Mouse (Mus musculus): ENCODE results near the gene Smim8.
"Not testable (repeated sequence)": the region's sequence is repeated elsewhere in the genome, so short reads cannot be mapped to it uniquely, and the experiment has no call there.

Smim8 gene

DNA sequence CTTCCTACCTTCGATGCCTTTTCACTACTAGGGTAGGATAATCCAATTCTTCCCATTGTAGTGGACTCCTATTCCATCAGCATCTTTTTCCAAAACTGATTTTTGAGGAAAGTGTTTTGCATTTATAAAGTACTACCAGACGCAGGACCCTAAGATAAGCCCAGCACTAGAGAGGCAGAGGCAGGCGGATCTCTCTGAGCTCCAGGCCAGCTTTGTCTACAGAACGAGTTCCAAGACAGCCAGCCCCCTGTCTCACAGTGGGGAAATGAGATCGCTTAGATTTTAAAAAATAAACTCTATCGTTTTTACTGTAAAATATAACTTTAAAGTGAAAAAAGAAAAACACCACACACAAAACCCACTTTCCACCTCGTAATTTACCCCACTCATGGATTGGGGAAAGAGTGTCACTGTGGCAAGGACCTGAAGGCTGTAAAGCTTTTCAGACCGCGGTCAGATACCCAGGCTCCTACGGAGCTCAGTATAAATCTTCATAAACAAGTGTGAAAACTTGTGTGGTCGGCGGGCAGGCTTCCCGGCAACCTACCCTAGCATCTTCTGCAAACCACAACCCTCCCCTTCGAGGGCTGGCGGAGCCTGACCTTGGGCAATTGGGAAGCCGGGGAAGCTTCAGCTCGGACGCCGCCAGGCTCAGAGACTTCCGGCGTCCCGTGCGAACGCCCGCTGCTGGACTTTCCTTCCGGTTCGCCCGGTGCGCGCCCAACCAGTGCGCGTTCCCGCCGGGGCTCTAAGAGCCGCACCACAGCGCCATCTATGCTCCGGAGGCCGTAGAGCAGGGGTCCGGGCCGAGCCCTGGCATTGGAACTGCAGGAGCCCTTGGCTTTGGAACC lies at the start of gene Smim8:
Gene Smim8, minus strand, starts transcription at position 747 of the 851 bp plus-strand sequence.
- peak; percentile 96 for DNase-seq (ENCODE audit: low read depth)

DNA sequence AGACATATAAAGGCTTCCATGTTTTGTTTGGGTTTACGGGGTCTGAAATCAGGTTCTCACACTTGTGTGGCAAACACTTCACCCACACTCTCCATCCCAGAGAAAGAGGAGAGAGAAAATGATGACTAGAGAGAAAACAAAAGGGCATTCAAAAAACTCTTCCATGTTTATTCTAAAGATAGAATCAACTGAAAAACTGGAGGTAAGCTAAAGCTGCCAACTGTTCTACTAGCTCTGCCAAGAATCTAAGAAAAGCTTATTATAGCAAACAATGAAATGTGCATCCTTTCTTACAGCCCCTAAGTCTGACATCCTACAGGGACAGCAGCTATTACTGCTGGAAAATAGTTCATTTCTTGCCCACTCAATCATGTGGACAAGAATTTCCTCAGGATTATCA lies 45.7 kb upstream of the Smim8 start:
- DNase-seq (ENCODE audit: low read depth) = no peak

DNA sequence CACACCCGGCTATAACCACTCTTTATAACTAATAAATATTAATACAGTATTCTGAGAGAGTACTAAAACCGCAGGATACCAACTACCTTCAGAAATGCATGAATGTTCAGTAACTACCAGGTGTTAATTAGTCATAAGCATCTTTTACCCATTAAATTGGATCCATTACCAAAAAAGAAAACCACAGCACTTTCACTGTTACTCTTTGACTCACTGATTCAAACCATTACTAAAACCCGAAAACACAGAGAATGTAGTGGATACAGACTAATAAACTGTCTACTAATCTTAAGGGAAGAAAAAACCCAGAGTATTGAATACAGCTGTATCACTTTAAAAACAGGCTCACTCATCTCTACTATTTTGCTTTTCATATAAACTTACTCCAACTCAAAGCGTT lies 41.7 kb upstream of the Smim8 start:
- DNase-seq (ENCODE audit: low read depth) = no peak

DNA sequence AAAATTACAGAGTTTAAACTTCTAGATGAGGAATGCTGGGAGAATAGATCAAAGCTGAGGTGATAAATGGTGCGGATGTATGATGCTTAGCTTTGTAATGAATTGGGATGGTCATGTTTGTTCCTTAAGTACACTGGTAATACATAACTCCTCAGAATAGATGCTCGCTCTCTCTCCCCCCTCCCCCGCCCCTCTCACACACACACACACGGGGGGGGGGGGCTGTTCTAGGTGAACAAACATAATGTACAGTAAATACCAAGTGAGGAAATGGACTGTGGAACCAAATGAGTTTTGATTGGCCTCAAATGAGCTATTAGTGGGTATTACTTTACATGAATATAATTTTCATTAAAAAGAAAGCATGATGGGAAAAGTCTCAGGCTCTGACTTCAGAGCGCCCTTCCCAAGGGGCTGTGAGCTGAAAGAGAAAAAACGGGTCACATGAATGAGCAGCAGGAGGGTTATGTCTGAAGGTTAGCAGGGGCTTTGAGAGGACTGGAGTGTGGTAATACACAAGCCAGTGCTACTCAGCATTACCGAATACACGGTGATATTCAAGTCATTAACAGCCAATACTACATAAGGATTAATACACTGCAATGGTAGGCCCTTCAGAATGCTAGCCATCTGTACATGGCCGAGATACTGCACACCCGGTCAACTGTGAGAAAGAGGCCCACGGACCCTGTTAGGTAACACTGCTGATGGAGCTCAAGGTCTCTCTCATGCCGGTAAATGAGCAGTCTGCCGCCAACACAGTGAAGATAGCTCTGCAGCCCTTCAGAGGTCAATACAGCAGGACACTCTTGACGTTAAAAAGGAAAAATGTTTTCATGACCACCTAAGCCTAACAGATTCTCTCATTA lies 23.2 kb upstream of the Smim8 start:
- no peak for DNase-seq (ENCODE audit: low read depth)

DNA sequence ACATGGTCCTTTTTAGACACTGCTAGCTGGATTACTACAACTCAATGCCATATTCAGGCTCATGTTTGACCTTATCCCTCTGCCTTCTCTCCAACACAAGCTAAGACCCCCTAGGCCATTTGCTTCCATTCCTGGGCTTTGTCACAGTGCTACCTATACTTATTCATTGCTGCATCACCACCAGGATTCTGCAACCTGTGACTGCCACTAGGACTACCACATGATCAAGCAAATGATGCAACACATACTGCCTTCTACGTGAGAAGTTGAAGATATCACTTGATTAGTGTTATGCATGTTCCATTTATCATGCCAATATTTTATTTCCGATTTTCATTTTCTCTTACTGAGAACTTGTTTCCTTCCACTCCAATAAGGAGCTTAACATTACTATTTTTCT lies 19.8 kb upstream of the Smim8 start:
- no peak for DNase-seq (ENCODE audit: low read depth)

DNA sequence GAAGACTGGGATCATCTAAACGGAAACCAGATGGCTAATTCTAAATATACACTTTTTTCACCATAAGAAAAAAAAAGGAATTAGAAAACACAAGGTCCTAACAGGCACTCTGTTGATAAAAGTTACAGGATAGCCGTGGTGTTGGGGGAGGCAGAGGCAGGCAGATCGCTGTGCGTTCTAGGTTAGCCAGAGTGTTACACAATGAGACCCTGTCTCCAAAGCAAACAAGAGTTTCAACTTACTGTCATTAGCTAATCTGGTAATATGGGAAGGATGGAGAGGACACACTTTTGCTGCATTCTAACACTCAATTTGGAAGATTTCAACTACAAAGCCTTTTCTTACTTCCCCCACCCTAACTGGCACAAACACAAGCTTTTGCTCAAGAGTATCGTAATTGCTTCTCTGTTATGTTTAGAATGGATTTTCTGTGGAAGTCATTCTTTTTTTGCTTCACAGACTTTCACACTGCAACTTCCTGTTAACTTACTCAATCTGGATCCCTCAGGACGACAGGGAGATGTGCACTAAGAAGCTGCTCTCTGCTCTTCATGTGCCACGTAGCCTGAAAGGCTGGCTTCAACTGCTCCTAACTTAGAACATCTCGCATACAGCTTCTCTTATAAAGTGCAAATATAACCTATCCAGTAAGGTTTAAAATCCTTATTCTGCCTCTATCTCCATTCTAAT lies 19.2 kb upstream of the Smim8 start:
- DNase-seq (ENCODE audit: low read depth) = no peak

DNA sequence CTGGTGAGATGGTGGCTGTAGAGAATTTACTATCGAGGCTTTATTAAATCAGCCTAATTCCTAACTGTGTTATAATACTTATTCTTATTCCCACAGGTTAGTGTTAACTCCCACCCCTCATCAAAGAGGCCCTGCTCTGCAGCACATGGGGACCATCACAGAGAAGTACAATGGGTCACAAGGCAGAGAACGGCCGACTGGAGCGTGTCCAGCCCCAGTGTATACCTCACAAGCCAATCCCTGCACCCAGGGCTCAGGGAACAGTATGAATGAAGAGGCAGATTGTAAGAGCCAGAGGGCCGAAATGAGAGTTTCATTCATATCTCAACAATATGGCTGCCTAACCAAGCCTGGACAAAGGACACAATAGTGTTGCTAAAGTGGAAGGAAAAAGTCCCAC lies 18.1 kb upstream of the Smim8 start:
- DNase-seq (ENCODE audit: low read depth) = no peak

DNA sequence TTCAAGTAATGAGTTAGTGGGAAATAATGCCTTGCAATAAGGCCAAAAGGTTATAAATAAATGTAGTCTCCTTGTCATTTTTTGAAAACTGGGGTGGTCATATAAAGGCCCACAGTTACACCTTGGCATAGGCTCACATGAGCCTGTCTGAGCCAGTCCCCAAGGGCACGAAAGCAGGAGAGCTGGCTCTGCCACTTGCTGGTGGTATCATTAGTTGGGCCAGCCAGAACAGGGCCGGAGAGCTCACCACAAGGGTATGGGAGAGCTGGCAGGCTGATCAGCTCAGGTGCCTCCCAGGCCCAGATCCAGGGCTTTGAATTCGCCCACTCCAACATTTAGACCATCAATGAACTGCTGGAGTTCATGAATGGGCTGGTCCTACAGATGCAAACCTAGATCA lies 8.3 kb upstream of the Smim8 start:
- no peak for DNase-seq (ENCODE audit: low read depth)

DNA sequence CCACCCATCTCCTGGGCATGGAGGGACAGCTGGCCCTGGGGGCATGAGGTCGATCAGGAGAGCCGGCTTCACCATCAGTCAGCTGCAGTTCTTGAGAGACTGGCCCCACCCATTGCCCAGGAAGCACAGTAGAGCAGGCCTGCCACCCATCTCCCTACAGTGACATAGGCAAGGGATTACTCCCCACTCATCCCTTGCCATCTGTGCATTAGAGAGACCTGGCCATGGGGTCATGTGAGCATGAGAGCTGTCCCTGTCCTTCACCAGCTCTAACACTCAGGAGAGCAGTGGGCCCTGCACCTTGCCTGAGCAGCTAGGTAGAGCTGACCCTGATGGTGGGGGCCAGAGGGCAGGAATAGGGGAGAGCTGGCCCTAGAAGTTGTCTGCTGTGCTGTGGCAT lies 7.4 kb upstream of the Smim8 start:
- no peak for DNase-seq (ENCODE audit: low read depth)

DNA sequence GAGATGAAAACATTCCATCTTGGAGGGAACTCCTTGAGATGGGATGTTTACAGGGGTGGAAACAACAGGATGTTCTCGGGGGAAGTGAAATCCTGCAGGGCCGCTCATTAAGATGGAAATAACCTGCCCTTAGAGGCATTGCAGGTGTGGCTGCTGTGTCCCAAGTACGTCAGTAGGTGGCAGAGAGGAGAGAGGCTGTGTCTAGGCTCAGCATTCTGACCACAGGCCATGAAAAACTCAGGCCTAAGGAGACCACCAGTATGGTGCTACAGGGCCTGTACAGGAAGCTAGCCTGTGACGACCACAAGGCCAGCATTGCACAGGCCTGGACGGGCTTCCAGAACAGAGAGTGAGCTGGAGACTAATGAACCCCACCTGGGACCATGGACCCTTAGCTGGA lies 6.6 kb upstream of the Smim8 start:
- DNase-seq (ENCODE audit: low read depth) = peak; percentile 32

DNA sequence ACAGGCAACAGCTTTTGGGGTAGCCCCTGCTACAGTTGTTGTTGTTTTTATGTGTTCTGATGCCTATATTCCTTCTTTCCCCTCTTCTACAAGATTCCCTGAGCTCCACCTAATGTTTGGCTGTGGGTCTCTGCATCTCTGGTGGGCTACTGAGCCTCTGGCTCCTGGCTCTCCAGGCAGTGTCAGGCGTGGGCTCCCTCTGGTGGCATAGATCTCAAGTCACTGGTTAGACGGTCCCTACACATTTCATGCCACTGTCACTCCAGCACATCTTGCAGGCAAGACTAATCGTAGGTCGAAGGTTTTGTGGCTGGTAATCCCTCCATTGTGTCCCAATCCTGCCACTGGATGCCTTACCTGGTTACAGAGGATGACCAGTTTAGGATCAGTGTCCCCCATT lies 4.5 kb upstream of the Smim8 start:
- peak; percentile 47 for DNase-seq (ENCODE audit: low read depth)

DNA sequence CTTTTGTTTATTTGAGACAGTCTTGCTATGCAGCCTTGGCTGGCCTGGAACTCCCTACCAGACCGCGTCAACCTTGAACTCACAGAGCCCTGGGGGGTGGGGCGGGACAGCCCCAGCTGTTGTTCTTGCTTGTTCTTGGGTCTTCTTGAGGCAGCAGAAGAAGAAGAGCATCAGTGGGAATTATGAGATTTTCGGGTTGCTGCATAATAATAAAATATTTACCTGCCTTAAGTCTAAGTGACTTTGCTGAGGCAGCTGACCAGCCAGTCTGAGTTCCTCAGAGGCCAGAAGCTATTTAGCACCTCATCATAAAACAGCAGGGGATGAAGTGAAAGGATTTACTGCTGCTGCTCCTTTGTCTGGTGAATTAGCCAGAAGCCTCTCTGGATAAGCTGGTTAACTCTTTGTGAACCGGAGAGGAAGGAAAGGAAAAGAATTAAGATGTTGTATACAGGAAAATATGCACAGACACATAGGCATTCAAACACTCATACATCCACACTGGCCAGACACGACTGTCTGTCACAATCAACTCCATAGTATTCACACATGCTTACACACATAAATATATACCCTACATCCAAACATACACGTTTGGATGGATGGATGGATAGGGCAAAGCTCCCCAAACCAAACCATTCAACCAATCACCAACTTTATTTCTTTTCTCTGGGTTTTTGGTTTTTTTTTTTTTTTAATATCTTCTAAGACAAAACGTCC lies 6.4 kb downstream of the Smim8 start:
- DNase-seq (ENCODE audit: low read depth) = no peak

DNA sequence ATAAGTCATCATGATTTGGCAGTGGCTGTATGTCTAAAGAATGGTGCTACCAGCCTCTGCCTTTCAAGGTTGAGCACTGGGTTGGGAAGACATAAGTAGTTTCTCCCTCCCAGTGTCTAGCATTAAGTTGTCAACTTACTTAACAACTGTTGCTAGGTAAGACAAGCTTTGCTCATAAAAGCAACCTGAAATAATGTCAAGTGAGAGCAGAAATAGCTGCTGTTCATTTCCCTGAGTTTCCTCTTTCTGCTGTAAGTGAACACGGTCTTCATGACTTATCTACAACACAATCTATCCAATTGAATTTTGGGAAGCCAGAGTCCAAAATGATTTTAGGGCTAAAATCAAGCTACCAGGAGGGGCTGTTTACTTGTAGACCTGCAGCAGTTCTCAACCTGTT lies 22.1 kb downstream of the Smim8 start, which contains the start of gene Gm136:
Gene Gm136, minus strand, starts transcription at position 101 of the 400 bp plus-strand sequence.
- no peak for DNase-seq (ENCODE audit: low read depth)

DNA sequence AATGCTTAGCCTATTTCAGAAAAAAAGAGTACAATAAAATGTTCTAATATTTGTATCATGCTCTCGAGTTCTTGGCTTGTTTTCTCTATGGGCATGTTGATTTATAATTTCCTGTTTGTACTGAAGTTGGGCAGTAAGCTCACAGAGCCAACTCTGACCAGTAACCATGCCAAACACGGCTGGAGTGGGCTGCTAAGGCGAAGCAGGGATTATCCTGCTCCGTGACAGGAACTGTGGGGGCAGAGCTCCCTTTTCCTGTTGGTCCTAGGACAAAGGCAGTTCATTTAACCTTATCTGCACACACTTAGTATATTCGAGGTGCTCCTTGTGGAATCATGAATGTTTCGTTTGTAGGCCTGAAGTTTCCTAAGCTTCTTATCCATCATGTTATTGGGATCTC lies 29.0 kb downstream of the Smim8 start:
- DNase-seq (ENCODE audit: low read depth) = no peak

DNA sequence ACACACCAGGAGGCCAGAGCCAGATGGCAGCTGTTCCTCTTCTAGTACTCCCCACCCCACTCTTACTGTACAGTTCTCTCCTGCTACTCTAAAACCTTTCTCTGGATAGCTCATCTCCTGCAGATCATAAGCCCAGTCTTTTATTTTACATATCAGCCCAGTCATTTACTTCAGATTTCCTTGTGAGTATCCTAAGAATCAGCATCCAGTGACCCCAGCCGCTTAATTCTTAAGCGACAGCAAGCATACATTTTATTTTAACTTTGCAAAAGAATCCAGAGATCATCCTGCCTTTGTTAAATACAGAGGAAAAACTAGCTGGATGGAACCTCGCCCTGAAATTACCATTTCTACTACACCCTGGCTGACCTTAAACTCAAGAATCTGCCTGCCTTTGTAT lies 43.8 kb downstream of the Smim8 start:
- no peak for DNase-seq (ENCODE audit: low read depth)

DNA sequence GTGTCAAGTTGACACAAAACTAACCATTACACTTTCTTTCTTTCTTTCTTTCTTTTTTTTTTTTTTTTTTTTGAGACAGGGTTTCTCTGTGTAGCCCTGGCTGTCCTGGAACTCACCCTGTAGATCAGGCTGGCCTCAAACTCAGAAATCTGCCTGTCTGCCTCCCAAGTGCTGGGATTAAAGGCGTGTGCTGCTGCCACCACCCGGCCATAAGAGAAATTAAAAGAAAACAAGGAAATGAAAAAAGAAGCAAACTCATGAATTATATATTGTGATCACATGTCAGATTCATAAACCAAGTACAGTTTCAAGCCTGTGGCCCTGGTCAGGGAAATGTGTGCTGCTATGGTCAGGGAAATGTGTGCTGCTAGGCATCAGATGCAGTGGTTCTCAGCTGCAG lies 44.8 kb downstream of the Smim8 start:
- DNase-seq (ENCODE audit: low read depth) = peak; percentile 17

DNA sequence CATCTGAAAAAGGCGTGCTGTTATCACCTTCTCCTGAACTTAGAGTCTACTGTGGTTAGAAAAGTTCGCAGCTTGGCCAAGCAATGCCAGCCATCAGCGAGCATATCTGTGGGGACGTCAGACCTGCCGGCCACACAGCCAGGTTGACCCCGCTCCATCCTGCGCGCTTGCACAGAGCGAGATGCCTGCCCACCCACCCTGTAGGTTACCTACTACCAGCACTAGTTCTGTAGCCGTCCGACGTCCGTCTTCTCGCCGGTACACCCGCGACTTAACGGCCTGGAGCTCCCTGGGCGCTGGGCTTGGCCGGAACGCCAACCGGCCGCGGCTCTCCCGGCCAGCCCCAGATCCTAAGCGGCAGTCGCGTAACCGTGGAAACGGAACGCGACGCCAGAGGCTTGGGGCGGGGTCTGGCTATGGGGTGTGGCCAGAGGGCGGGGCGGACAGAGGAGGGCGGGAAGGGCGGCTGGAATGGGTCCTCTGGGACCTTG lies 48.3 kb downstream of the Smim8 start, which contains the start of gene Cfap206:
Gene Cfap206, minus strand, starts transcription at position 356 of the 491 bp plus-strand sequence.
- DNase-seq (ENCODE audit: low read depth) = peak; percentile 43

DNA sequence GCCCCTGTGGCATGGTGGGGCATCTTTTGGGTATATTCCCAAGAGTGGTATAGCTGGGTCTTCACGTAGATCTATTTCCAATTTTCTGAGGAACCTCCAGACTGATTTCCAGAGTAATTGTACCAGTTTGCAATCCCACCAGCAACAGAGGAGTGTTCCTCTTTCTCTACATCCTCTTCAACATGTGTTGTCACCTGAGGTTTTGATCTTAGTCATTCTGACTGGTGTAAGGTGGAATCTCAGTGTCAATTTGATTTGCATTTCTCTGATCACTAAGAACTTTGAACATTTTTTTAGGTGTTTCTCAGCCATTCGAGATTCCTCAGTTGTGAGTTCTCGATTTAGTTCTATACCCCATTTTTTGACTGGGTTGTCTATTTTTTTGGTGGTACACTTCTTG lies 52.5 kb downstream of the Smim8 start:
- not testable (repeated sequence) for DNase-seq (ENCODE audit: low read depth)

DNA sequence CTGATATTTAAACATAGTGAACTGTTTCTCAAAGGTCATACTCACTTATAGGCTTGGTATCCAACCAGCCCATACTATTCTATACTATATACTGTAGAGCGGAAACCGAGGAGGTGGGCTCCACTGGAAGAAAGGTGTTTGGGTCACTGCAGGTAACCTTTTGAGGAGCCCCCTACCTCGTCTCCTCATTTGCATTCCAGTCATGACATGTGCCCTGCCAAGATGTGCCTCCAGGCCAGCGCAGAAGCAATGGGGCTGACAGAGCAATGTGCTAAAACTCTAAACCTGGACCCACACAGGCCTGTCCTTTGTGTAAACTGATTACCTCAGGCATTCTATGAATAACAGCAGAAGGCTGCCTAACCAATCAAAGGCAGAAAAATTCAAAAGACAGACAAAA lies 53.9 kb downstream of the Smim8 start:
- no peak for DNase-seq (ENCODE audit: low read depth)

DNA sequence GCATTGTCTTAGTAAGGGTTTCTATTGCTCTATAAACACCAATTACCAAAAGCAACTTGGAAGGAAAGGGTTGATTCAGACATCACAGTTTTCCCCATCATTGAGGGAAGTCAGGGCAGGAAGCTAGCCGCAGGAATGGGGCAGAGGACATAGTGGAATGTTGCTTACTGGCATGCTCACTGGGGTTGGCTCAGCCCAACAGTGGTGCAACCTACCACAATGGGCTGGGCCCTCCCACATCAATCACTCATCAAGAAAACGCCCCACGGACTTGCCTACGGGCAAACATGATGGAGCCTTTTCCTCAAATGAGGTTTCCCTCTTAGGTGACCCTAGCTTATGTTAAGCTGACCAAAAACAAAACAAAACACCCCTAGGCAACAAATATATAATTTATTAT lies 55.0 kb downstream of the Smim8 start:
- DNase-seq (ENCODE audit: low read depth) = no peak

DNA sequence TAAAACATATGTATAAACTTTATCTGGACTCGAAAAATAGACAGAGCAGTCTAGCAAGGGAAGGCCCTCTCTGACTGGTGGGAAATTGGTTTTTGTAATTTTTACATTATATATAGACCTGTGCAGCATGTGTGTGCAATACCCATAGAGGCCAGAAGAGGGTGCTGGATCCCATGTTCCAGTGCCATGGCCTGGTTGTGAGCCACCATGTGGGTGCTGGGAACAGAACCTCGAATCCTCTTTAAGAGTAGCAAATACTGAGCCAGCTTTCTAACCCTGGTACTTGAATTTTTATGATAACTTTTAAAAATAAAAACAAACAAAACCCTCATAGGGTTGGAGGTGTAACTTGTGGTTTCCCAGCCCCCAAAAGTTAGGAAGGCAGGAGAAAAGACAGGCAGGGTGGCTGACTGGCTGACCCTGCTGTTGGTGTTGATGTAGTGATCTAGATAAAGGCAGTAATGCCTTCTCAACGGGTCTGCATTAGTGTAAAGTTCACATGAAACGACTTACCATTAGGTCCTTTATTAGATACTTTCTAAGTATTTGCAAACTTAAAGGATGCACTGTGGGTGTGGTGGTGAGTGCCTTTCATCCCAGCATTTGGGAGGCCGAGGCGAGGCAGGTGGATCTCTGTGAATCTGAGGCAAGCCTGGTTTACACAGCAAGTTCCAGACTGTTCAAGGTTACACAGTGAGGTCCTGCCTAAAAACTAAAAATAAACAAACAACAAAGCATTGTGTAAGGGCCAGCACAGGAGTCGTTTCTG lies 57.9 kb downstream of the Smim8 start:
- no peak for DNase-seq (ENCODE audit: low read depth)

Data from induced T-regulatory cell, adult 2 months (primary cell).